Mouse (Mus musculus) v-Abl transformed pro-B cells (cell line): ENCODE data around the gene Pakap.

Experiments
- in situ Hi-C, 2 experiments: fragments of 400-800 bp; cut with MboI; formaldehyde crosslinking; loops; one replicate each; pipeline ENCODE4 v1.15.1; 2025; ENCODE audit not compliant: unreplicated experiment in 2 of 2

Gene Pakap

DNA sequence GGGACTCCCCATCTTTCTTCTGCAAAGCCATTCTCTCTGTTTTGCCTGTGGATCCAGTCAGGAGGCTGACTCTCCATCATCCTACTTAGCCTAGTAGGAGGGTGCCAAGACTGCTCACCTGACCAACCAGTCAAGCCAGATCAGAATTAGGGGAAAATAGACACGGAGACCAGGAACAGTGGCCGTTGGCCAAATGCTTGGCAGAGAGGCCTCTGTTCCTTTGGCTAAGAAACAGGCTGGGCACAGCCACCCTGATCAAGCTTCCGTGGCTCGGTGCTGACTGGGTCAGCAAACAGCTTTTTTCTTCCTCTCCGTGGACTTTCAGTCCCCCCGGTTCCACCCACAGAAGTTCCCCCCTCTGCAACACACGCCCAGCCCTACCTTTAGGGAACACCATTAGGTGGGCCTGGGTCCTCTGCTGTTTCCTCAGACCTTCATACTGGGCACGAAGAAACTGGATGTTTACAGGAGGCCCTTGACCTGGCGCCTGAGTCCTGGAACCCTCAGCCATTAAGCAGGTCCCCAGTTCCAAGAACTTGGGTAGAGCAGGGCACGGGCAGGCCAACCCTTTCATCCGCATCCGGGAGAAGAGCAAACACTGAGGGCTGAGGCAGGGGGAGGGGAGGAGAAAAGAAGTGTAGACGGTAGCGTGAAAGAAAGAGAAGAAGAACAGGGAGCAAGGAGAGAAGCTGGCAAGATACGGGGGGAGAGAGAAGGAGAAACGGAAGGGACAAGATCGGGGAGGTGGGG lies 347.4 kb downstream of the Pakap start:
- in situ Hi-C loops = loop anchor here (5.0 to 25.0 kb wide), 3 partner anchors 162 to 1072 kb away; partner anchors contain the start of genes Dnajc25 (in 1 of the 2) and Ptgr1 (in 1 of the 2)

DNA sequence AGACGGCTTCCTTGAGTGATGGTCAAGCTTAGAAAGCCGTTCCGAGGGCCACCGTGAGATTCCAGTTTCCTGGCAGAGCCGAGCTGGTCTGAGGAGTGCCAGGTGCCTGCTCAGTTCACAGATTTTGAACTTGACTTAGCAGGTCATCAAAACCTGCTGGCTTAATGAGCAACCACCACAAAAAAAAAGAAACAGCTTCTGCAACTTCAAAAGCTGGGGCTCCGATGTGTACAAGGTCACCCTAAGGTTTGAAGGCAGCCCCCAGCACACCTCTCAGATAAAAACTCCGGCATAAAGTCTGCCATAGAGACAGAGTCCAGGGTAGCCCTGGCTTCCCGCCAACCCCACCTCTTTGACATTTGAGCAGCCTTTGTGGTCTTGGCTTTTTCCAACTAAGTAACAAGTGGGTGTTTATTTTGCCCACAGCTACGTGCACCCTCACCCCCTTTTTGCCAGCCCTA lies 348.3 kb downstream of the Pakap start, which contains the start of gene D630039A03Rik:
D630039A03Rik (minus strand) TSS at position 97 of the 461 bp plus-strand sequence.
- in situ Hi-C loops = loop anchor here (5.0 to 25.0 kb wide), 3 partner anchors 161 to 1071 kb away; partner anchors contain the start of genes Dnajc25 (in 1 of the 2) and Ptgr1 (in 1 of the 2)

DNA sequence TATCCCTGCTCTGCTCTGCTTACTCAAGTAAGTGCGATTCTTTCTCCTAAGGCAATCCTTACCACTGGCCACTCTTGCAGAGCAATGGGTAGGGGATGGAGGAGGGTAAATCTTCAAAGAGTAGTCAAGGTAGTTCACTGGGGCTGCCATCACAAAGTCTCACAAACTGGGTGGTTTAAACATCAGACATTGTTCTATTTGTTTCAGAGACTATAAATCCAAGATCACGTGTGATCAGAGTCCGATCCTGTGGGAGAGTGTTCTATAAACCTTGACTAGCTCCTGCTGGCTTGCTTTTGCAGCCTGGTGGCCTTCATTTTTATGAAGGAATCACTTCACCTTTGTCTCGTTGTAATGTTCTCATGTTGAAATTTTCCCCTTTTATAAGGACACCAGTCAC lies 348.7 kb downstream of the Pakap start:
- in situ Hi-C loops = loop anchor here (5.0 to 25.0 kb wide), 3 partner anchors 161 to 1071 kb away; partner anchors contain the start of genes Dnajc25 (in 1 of the 2) and Ptgr1 (in 1 of the 2)

DNA sequence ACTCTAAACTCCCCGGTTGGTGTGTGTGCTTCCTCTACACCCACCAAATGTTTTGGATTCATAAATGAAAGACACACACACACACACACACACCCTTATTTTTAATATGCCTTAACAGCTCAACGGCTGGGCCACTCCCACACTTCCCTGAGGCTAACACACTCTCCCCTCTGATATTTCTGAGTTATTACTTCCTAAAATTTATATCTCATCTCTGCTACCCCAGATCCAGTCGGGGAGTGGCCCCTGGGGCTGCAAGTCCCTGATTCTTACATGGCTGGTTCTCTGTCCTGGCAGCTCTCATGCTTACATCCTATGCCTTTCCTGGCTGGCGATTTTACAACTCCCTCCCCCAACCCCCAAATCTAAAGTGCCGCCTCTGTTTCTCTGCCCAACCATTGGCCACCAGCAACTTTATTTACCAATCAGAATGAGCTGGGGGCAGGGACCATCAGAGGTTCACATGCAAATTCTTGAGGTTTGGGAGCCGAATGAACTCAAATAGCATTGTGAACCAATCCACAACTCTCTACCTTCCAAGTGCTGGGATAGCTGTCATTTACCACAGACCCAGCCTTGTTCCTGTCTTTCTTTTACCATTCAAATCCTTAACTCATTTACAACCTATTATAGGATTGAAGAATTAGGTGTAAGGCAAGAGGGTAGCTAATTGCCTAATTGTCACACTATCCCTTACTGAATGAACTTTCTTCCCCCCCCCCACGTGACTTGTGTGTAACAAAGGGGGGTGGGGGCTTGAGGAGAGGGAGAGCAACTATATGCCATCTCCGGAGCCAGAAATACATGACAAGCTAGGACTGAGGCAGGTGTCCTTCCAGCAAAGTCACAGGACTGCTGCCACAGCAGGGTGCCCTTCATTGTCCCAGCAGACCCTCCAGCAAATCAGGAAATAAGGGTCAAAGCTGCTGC lies 351.8 kb downstream of the Pakap start:
- in situ Hi-C loops = loop anchor here (5.0 to 25.0 kb wide), 3 partner anchors 158 to 1068 kb away; partner anchors contain the start of genes Dnajc25 (in 1 of the 2) and Ptgr1 (in 1 of the 2)

DNA sequence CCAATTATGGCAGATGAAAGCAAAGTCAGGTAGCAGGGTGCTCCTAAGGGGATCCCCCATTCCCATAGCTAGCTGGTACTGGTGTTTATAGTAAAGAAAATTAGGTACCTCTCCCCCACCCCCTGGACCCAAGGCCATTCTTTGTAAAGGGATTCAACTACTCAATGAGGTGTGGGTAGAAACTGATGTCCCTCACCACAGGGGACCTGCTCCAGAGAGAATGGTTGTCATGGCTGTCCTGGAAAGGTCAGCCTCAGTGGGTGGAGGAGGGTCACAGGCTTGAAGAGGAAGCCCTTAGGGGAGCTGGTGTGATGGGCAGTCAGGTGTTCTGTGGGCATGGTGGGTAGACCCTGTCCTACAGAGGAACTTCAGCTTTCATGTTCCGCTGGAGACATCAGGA lies 352.5 kb downstream of the Pakap start:
- in situ Hi-C loops = loop anchor here (25.0 kb wide), 2 partner anchors 817 to 1067 kb away; partner anchors contain the start of genes Dnajc25 (in 1 of the 2) and Ptgr1 (in 1 of the 2)

DNA sequence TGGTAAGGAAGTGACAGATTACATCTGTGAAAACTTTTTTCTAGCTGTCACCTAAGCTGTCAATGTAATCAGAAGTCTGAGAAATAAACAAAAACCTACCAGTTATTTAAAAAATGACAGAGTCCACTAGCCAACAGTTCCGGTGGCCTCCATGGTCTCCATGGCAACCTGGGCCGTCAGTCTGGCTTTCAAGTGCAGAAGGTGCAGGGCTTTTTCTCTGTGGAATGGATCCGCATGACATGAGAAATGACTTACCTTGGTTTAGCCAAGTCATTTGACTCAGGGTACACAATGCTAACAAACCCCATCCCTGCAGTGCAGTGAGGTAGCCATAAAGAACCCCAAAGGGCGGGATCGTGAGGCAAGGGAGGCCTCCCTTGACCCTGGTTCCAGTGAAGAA lies 354.2 kb downstream of the Pakap start:
- in situ Hi-C loops = loop anchor here (25.0 kb wide), 2 partner anchors 815 to 1065 kb away; partner anchors contain the start of genes Dnajc25 (in 1 of the 2) and Ptgr1 (in 1 of the 2)

DNA sequence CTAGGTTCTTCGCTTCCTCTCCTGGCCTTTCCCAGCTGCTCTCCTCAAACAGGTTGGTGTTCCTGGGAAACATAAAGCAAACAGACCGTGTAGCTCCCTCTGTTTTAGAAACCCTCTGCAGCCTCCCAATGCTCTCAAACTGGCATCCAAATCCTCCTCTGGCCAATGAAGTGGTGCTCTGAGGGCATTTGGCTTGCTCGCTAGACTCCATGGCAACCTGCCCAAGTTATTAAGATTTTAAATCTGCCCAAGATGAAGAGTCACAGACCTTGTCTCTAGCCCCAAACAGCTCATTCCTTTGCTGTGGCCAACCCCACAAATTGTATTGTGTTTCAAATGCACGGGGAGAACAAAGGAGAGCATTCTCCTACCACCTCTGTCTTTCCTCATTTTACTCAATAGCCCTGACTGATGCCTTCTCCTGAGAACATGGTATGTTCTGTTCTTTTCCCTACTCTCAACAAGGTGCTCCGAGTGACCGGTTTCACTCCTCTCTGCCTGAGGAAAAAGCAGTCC lies 356.6 kb downstream of the Pakap start:
- in situ Hi-C loops = loop anchor here (25.0 kb wide), 2 partner anchors 813 to 1063 kb away; partner anchors contain the start of genes Dnajc25 (in 1 of the 2) and Ptgr1 (in 1 of the 2)

DNA sequence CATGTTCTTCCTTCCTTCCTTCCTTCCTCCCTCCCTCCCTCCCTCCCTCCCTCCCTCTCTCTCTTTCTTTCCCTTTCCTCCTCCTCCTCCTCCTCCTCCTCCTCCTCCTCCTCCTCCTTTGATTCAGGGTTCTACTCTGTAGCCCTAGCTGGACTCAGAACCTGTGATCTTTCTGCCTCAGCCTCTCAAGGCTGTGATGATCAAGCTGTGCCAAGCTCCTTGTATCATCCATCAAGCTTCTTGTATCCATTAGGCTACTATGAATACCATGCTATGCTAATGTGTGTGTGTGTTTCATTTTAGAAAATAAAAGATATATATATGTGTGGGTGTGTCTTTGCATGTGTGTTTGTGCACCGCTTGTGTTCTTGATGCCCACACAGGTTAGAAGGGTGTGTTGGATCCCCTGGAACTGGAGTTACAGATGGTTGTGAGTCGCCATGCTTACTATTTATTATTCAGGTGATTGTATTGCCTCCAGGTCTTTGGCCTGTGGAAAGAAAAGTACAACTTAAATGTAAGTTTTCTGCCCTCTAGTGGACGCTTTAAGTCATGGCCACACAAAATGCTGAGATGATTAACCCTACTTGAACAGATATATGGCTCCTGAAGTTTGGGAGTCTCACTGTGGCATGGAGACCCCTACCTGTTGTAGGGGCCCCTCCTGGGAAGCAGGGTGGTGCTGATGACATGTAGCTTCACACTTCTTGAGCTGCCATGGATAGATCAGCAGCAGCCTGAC lies 359.7 kb downstream of the Pakap start:
- in situ Hi-C loops = no loop called here

DNA sequence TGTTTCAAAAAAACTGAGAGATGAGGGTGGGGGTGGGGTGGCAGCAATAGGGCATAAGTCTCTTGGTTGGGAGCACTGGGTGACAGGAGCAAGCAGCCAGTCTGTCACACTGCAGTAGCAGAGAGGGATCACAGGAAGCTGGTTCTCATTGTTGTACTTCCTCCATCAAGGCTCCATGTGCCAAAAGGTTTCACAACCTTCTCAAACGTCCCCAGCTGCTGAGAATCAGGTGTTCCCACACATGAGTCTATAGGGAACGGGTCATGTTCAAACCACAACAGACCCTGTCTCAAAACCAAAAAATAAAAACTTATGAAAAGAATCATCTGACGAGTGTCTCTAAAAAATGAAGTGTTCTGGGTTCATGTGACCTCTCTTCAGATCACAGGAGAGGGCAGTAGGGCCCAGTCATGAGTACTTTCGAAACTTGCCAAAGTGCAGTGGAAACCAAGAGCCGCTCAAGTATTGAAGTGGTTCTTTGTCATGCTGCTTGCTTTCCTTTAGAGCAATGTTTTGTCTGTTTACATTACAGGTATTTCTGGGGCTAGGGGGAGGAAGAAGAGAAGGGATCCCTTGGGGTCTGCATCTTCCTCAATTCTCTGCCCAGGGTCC lies 362.7 kb downstream of the Pakap start:
- in situ Hi-C loops = loop anchor here in 1 of 2 experiments (10.0 kb wide), 1 partner anchor 144 kb away; no protein-coding TSS in a partner anchor

DNA sequence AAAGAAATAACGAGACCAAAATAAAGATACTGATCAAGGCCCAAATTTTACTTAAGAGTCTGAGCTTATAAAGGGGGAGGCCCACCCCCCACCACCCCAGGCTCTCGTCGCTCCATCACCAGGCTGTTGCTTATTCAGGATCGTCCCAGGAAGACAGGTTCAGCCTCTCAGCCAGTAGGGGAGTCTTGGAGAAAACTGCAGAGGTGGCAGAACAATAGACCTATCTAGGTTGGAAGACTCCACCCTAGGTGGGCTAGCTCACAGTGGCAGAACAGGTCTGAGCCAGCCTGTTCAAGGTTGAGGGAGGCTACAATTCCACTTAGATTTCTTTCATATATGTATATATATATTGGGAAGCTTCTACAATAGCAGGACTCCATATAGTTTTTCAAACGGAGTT lies 366.2 kb downstream of the Pakap start:
- in situ Hi-C loops = loop anchor here in 1 of 2 experiments (10.0 kb wide), 1 partner anchor 141 kb away; no protein-coding TSS in a partner anchor

DNA sequence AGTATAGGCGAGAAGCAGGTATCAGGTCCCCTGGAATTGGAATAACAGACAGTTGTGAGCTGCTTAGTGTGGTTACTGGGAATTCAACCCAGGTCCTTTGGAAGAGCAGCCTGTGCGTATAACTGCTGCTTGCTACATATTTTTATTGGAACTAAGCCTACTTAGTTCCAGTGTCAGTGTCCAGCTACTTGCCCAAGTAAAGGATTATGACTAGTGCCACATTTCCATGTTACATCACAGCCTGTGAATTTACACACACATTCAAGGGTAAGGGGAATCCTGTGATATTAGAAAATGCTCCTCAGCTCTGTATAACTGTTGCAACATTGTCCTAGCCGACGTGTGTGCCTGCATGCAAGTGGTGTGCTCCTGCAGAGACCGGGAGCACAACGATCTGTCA lies 369.3 kb downstream of the Pakap start:
- in situ Hi-C loops = loop anchor here in 1 of 2 experiments (10.0 kb wide), 1 partner anchor 138 kb away; no protein-coding TSS in a partner anchor

DNA sequence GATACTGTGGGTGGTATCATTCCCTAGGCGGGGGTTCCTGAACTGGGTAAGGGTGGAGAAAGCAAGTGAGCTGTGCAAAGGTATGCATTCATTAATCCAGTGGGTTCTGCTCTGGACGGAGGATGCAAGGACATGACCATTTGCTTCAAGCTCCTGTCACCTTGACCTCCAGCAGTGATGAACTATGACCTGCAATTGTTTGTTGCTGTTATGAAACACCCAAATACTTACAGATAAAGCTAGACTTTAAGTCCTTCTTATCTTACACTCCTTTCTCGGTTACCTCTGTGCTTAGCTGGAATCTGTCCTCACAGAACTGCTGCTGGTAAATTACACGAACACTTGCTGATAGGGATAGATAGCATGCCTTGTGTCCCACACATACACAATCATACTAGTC lies 372.7 kb downstream of the Pakap start:
- in situ Hi-C loops = no loop called here

DNA sequence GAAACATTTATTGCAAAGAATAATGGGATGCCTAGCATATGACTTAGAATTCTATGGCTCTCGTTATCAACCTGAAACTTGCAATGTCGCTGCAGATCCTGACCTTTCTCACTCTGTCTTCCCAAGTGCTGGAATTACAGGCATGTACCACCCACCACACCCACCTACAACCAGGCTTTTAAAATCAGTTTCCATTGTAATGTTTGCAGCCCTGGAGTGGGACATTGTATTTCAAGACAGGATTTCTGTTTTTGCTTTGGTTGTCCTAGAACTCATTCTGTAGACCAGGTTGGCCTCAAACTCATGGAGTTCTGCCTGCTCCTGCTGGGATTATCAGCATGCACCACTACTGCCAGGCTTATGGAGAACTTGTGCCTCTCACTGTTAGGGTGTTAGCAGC lies 374.9 kb downstream of the Pakap start:
- in situ Hi-C loops = no loop called here
